Mouse (Mus musculus): ENCODE measurements around the gene Kirrel3. TPM values are rescaled to one million over a fixed set of nuclear protein-coding genes. Genes with fewer than 3 reads are reported as not detected.
A peak's percentile ranks its signal among the peaks of the same experiment; 100 is the strongest.

Gene Kirrel3
- polyA plus RNA-seq, 1 experiment from 2014 or later: 4.0 TPM

- peak overlapping the region; percentile 16; the same call in 1 of the 2 replicates for H3K4me2 ChIP-seq (replicated peaks; ENCODE audit: low read depth, low read length)
- H3K9ac ChIP-seq (ENCODE audit: low read depth, low read length): no peak overlapping the region
- no peak overlapping the region for H3K4me3 ChIP-seq (ENCODE audit: low read length)
- H3K9me3 ChIP-seq (ENCODE audit: control insufficient read depth, low read length): no peaks in the 10 kb centered on the region
- no peaks in the 10 kb centered on the region for H3K4me1 ChIP-seq (ENCODE audit: control insufficient read depth, insufficient read depth, low read length)
- ATAC-seq (ENCODE audit: low FRiP score, low TSS enrichment): peak; percentile 78
- H3K27me3 ChIP-seq (ENCODE audit: control insufficient read depth, insufficient read depth, low read length): no peaks in the 10 kb centered on the region
- H3K27ac ChIP-seq (ENCODE audit: low read depth, low read length): no peak overlapping the region
- H3K36me3 ChIP-seq (ENCODE audit: control insufficient read depth, insufficient read depth, low read length): no peaks in the 10 kb centered on the region
- 29% methylated on average over 12 of the region's 12 CpGs for WGBS
These were observed 498.1 kb downstream of the Kirrel3 start for GRCm38 (mm10) chr9:34983513-34984462.

- Histone ChIP-seq H3K9ac (ENCODE audit: low read depth, low read length) (no peak overlapping the region), H3K4me2 (replicated peaks; ENCODE audit: low read depth, low read length) (no peak overlapping the region), H3K36me3 (ENCODE audit: control insufficient read depth, insufficient read depth, low read length) (no peaks in the 10 kb centered on the region), H3K9me3 (ENCODE audit: control insufficient read depth, low read length) (no peaks in the 10 kb centered on the region), H3K27me3 (ENCODE audit: control insufficient read depth, insufficient read depth, low read length) (no peaks in the 10 kb centered on the region), H3K4me3 (ENCODE audit: low read length) (no peak overlapping the region), H3K27ac (ENCODE audit: low read depth, low read length) (no peak overlapping the region), H3K4me1 (ENCODE audit: control insufficient read depth, insufficient read depth, low read length) (no peaks in the 10 kb centered on the region)
- ATAC-seq (ENCODE audit: low FRiP score, low TSS enrichment): no peak
These were observed 500.5 kb downstream of the Kirrel3 start for GRCm38 (mm10) chr9:34986156-34986555.

- Histone ChIP-seq H3K4me3 (ENCODE audit: low read length) (no peak overlapping the region), H3K9ac (ENCODE audit: low read depth, low read length) (no peak overlapping the region), H3K9me3 (ENCODE audit: control insufficient read depth, low read length) (no peaks in the 10 kb centered on the region), H3K4me2 (replicated peaks; ENCODE audit: low read depth, low read length) (no peak overlapping the region), H3K27ac (ENCODE audit: low read depth, low read length) (no peak overlapping the region), H3K27me3 (ENCODE audit: control insufficient read depth, insufficient read depth, low read length) (no peaks in the 10 kb centered on the region), H3K4me1 (ENCODE audit: control insufficient read depth, insufficient read depth, low read length) (no peaks in the 10 kb centered on the region), H3K36me3 (ENCODE audit: control insufficient read depth, insufficient read depth, low read length) (no peaks in the 10 kb centered on the region)
- WGBS: 92% methylated on average over 12 of the region's 12 CpGs
- ATAC-seq (ENCODE audit: low FRiP score, low TSS enrichment): no peak
These were observed 501.9 kb downstream of the Kirrel3 start for GRCm38 (mm10) chr9:34987422-34988148.

- Histone ChIP-seq H3K27me3 (ENCODE audit: control insufficient read depth, insufficient read depth, low read length) (no peaks in the 10 kb centered on the region), H3K9me3 (ENCODE audit: control insufficient read depth, low read length) (no peaks in the 10 kb centered on the region), H3K4me2 (replicated peaks; ENCODE audit: low read depth, low read length) (no peak overlapping the region), H3K9ac (ENCODE audit: low read depth, low read length) (no peak overlapping the region), H3K27ac (ENCODE audit: low read depth, low read length) (no peak overlapping the region), H3K4me1 (ENCODE audit: control insufficient read depth, insufficient read depth, low read length) (no peaks in the 10 kb centered on the region), H3K4me3 (ENCODE audit: low read length) (no peak overlapping the region), H3K36me3 (ENCODE audit: control insufficient read depth, insufficient read depth, low read length) (no peaks in the 10 kb centered on the region)
- 82% methylated on average over 3 of the region's 3 CpGs for WGBS
- no peak for ATAC-seq (ENCODE audit: low FRiP score, low TSS enrichment)
These were observed 503.0 kb downstream of the Kirrel3 start for GRCm38 (mm10) chr9:34988683-34989082.

- Histone ChIP-seq H3K4me1 (ENCODE audit: control insufficient read depth, insufficient read depth, low read length) (0 out of 2 replicates have a peak, but pooled peaks cover 8% of the 10 kb centered on the region), H3K4me3 (ENCODE audit: low read length) (no peak overlapping the region), H3K9ac (ENCODE audit: low read depth, low read length) (no peak overlapping the region), H3K4me2 (replicated peaks; ENCODE audit: low read depth, low read length) (no peak overlapping the region), H3K9me3 (ENCODE audit: control insufficient read depth, low read length) (no peaks in the 10 kb centered on the region), H3K27me3 (ENCODE audit: control insufficient read depth, insufficient read depth, low read length) (no peaks in the 10 kb centered on the region), H3K36me3 (ENCODE audit: control insufficient read depth, insufficient read depth, low read length) (no peaks in the 10 kb centered on the region), H3K27ac (ENCODE audit: low read depth, low read length) (peak overlapping the region; percentile 7; the same call in 1 of the 2 replicates)
- ATAC-seq (ENCODE audit: low FRiP score, low TSS enrichment): peak; percentile 50; the same call in 1 of the 2 replicates
- WGBS: 29% methylated on average over 4 of the region's 4 CpGs
These were observed 506.5 kb downstream of the Kirrel3 start for GRCm38 (mm10) chr9:34992201-34992600.

- no peak for ATAC-seq (ENCODE audit: low FRiP score, low TSS enrichment)
- H3K9ac ChIP-seq (ENCODE audit: low read depth, low read length): no peak overlapping the region
These were observed 507.9 kb downstream of the Kirrel3 start for GRCm38 (mm10) chr9:34993467-34994211.

GRCm38 (mm10) chr9:34995078-34995477 lies 509.4 kb downstream of the Kirrel3 start:
- H3K27me3 ChIP-seq (ENCODE audit: control insufficient read depth, insufficient read depth, low read length): no peaks in the 10 kb centered on the region
- no peaks in the 10 kb centered on the region for H3K36me3 ChIP-seq (ENCODE audit: control insufficient read depth, insufficient read depth, low read length)
- no peak overlapping the region for H3K9ac ChIP-seq (ENCODE audit: low read depth, low read length)
- H3K27ac ChIP-seq (ENCODE audit: low read depth, low read length): no peak overlapping the region
- H3K4me3 ChIP-seq (ENCODE audit: low read length): no peak overlapping the region
- no peaks in the 10 kb centered on the region for H3K9me3 ChIP-seq (ENCODE audit: control insufficient read depth, low read length)
- no peak for ATAC-seq (ENCODE audit: low FRiP score, low TSS enrichment)
- 82% methylated on average over 2 of the region's 2 CpGs for WGBS
- H3K4me2 ChIP-seq (replicated peaks; ENCODE audit: low read depth, low read length): no peak overlapping the region
- H3K4me1 ChIP-seq (ENCODE audit: control insufficient read depth, insufficient read depth, low read length): 0 out of 2 replicates have a peak, but pooled peaks cover 8% of the 10 kb centered on the region

More at GRCm38 (mm10) chr9:34993467-34994211, 507.9 kb downstream of the Kirrel3 start:
- no peak overlapping the region for H3K4me2 ChIP-seq (replicated peaks; ENCODE audit: low read depth, low read length)
- H3K27ac ChIP-seq (ENCODE audit: low read depth, low read length): no peak overlapping the region
- WGBS: 77% methylated on average over 4 of the region's 4 CpGs
- no peaks in the 10 kb centered on the region for H3K9me3 ChIP-seq (ENCODE audit: control insufficient read depth, low read length)
- H3K27me3 ChIP-seq (ENCODE audit: control insufficient read depth, insufficient read depth, low read length): no peaks in the 10 kb centered on the region
- H3K4me3 ChIP-seq (ENCODE audit: low read length): no peak overlapping the region
- H3K4me1 ChIP-seq (ENCODE audit: control insufficient read depth, insufficient read depth, low read length): 0 out of 2 replicates have a peak, but pooled peaks cover 8% of the 10 kb centered on the region
- no peaks in the 10 kb centered on the region for H3K36me3 ChIP-seq (ENCODE audit: control insufficient read depth, insufficient read depth, low read length)

- H3K9ac ChIP-seq (ENCODE audit: low read depth, low read length): no peak overlapping the region
- no peak overlapping the region for H3K4me2 ChIP-seq (replicated peaks; ENCODE audit: low read depth, low read length)
- no peaks in the 10 kb centered on the region for H3K36me3 ChIP-seq (ENCODE audit: control insufficient read depth, insufficient read depth, low read length)
- no peak overlapping the region for H3K27ac ChIP-seq (ENCODE audit: low read depth, low read length)
- H3K27me3 ChIP-seq (ENCODE audit: control insufficient read depth, insufficient read depth, low read length): no peaks in the 10 kb centered on the region
- no peaks in the 10 kb centered on the region for H3K9me3 ChIP-seq (ENCODE audit: control insufficient read depth, low read length)
- 44% methylated on average over 15 of the region's 15 CpGs for WGBS
- peak; percentile 63 for ATAC-seq (ENCODE audit: low FRiP score, low TSS enrichment)
- H3K4me3 ChIP-seq (ENCODE audit: low read length): no peak overlapping the region
- 0 out of 2 replicates have a peak, but pooled peaks cover 8% of the 10 kb centered on the region for H3K4me1 ChIP-seq (ENCODE audit: control insufficient read depth, insufficient read depth, low read length)
These were observed 510.1 kb downstream of the Kirrel3 start for GRCm38 (mm10) chr9:34995660-34996378.
